Mouse (Mus musculus) liver, embryonic 14 days (tissue): ENCODE data around the gene Btbd11. TPM values are rescaled to one million over a fixed set of nuclear protein-coding genes. Genes with fewer than 3 reads are reported as not detected.

Experiments used
- polyA plus RNA-seq: library from polyadenylated mRNA; depleted of rRNA; stranded (reverse); fragments of >200 nt; gene quantifications from 2 replicates; pipeline ENCODE4 v1.2.3, GENCODE M21; 2012; rRNA removed

The Btbd11 gene
- 0.19 and 0.24 TPM in 2 replicates for polyA plus RNA-seq

GRCm38 (mm10) chr10:85386605-85387218 lies at the start of gene Btbd11:
Btbd11 (plus strand) TSS chr10:85386814.

Other genes starting within 250 kb of the Btbd11 start
- 2.1 and 2.7 TPM in 2 replicates for gene Cry1, start 201.8 kb upstream of the Btbd11 start, polyA plus RNA-seq